Mouse (Mus musculus): ENCODE measurements around the gene Arntl2.

GRCm38 (mm10) chr6:146762264-146762898 is 33.5 kb upstream of the Arntl2 start:
- TF ChIP-seq ZNF384 (IDR thresholded peaks at IDR 0.05; ENCODE audit: low read depth, low read length) (peak; percentile 98), CHD2 (IDR thresholded peaks at IDR 0.05; ENCODE audit: low read depth, low read length) (no peak), HCFC1 (IDR thresholded peaks at IDR 0.05; ENCODE audit: borderline replicate concordance, insufficient read depth, low read length) (no peak), ZC3H11A (IDR thresholded peaks at IDR 0.05; ENCODE audit: borderline replicate concordance, low read depth, low read length) (no peak)
